Mouse (Mus musculus): ENCODE results near the gene Tm4sf20.

DNA sequence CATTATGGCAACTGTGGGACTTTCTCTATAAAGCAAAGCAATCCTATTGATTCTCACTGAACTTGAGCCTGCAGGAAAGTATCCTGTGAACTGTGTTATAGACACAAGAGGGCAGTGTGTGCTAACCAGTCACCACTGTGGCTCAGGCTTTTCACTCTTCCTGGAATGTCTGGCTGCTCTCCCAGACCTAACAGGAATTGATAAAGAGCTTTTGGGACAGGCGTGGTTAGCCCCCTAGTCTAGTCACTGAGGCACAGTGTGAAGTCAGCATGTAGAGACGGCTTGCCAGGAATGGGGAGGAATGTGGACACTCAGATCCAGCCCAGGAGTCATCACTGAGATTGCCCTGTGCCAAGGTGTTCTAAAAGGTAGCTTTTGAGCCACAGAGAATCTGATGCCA, 19.2 kb upstream of the Tm4sf20 start:
- TF ChIP-seq CTCF (IDR thresholded peaks at IDR 0.05; ENCODE audit: low read depth) (peak; percentile 82), EP300 (IDR thresholded peaks at IDR 0.05; ENCODE audit: low read depth) (no peak)
